Mouse (Mus musculus) stomach, embryonic 16.5 days (tissue): ENCODE results near the gene R3hdm4. TPM values are rescaled to one million over a fixed set of nuclear protein-coding genes. Genes with fewer than 3 reads are reported as not detected.
"Not testable (repeated sequence)": the region's sequence is repeated elsewhere in the genome, so short reads cannot be mapped to it uniquely, and the experiment has no call there.

ENCODE experiments used
- ATAC-seq: fragments of 200-750 bp; cut with Nextera tagmentation; 2 replicates; pipeline ENCODE4 v1.8.0; 2017; ENCODE audit warnings: moderate number of reproducible peaks, moderate TSS enrichment; ENCODE audit not compliant: insufficient read depth, low FRiP score
- H3K27ac ChIP-seq: fragments of 300-500 bp; sonication (generic); 2 replicates; pipeline ENCODE4 v1.5.1; 2014; ENCODE audit warnings: low read length
- H3K27me3 ChIP-seq: fragments of 300-500 bp; sonication (generic); 2 replicates; pipeline ENCODE4 v1.6.1; 2014; ENCODE audit warnings: low read length, control low read depth, mixed read lengths; ENCODE audit not compliant: control insufficient read depth, insufficient read depth
- H3K36me3 ChIP-seq: fragments of 300-500 bp; sonication (generic); 2 replicates; pipeline ENCODE4 v1.6.1; 2014; ENCODE audit warnings: low read length; ENCODE audit not compliant: control insufficient read depth, insufficient read depth
- H3K4me1 ChIP-seq: fragments of 300-500 bp; sonication (generic); 2 replicates; pipeline ENCODE4 v1.6.1; 2014; ENCODE audit warnings: low read length, control low read depth, mixed read lengths; ENCODE audit not compliant: control insufficient read depth, insufficient read depth
- H3K4me2 ChIP-seq: fragments of 300-500 bp; sonication (generic); 2 replicates; pipeline ENCODE4 v1.6.1; 2014; ENCODE audit warnings: low read depth, low read length, mixed read lengths
- H3K4me3 ChIP-seq: fragments of 300-500 bp; sonication (generic); replicated peaks from 2 replicates; pipeline ENCODE4 v1.5.1; 2014; ENCODE audit warnings: mild to moderate bottlenecking, low read length
- H3K9ac ChIP-seq: fragments of 300-500 bp; sonication (generic); 2 replicates; pipeline ENCODE4 v1.6.1; 2014; ENCODE audit warnings: low read length
- H3K9me3 ChIP-seq: fragments of 300-500 bp; sonication (generic); replicated peaks from 2 replicates; pipeline ENCODE4 v1.6.1; 2016; ENCODE audit warnings: low read length, control low read depth; ENCODE audit not compliant: control insufficient read depth
- WGBS: fragments of 180-500 bp; shearing (Covaris S2); extraction: QIAGEN DNeasy Blood & Tissue Kit; methylation state at CpG from one replicate; pipeline ENCODE4 v1.1.7; 2014; 5-methylcytosine and 5-hydroxymethylcytosine counted together
- polyA plus RNA-seq: library from polyadenylated mRNA; unstranded; fragments of >200 nt; fragmentation: Nextera tagmentation; extraction: Ambion mirVana; gene quantifications from 2 replicates; pipeline ENCODE4 v1.2.1, GENCODE M21; 2015

The R3hdm4 gene
- polyA plus RNA-seq, 1 experiment from 2014 or later: 160 TPM

DNA sequence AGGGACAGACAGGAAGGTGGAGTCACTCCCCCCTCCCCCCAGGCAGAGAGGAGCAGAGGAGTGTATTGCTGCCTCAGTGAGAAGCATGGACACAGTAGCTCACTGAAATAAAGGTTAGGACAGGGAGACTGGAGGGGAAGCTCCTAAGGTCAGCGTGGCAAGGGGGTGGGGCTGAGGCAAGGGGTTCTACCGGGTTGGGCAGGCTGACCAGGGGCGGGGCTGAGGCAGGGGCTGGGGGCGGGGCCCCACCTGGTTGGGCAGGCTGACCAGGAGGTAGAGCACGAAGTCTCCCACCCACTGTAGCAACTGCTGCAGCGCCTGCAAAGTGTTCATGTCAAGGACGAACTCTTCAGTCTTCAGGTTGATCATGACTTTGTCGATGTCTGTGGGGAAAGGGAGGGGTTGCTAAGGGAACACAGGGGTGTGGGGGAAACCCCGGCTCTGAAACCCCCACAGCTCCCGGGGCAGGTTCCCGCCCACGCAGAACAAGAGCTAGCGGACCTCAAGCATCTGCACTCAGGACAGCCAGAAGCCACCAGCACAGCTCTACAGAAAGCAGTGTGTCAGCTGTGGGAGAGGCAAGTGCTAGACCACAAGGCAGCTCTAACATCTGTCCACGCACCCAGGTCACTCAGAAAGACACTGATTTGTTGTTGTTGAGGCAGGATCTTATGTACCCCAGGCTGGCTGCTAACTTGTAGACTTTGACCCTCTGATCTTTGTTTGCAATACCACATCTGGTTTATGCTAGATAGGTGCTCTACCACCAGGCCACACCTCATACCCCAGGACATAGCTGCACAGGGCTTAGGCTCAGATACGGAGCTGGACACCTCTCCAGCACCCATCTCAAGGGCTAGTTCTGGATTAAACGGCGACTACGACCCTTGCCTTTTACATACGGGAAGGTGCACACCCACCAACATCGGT, 23.4 kb downstream of the R3hdm4 start:
- no peak overlapping the region; the same call in 1 of the 2 replicates for H3K9ac ChIP-seq
- 0 out of 2 replicates have a peak, but pooled peaks have one; percentile 12 for ATAC-seq
- WGBS: 45% methylated on average over 20 of the region's 20 CpGs

GRCm38 (mm10) chr10:79896814-79897213, 24.2 kb downstream of the R3hdm4 start:
- no peak for ATAC-seq
- no peaks in the 10 kb centered on the region for H3K4me1 ChIP-seq
- no peak overlapping the region for H3K4me2 ChIP-seq
- no peaks in the 10 kb centered on the region for H3K27me3 ChIP-seq
- WGBS: 86% methylated on average over 13 of the region's 13 CpGs
- peaks cover 7% of the 10 kb centered on the region for H3K36me3 ChIP-seq
- H3K9me3 ChIP-seq: no peaks in the 10 kb centered on the region
- no peak overlapping the region for H3K9ac ChIP-seq
- no peak overlapping the region for H3K27ac ChIP-seq
- H3K4me3 ChIP-seq: no peak overlapping the region

More for the DNA sequence above, 23.4 kb downstream of the R3hdm4 start:
- Histone ChIP-seq H3K4me1 (no peaks in the 10 kb centered on the region), H3K36me3 (peaks cover 10% of the 10 kb centered on the region), H3K4me2 (no peak overlapping the region), H3K27me3 (no peaks in the 10 kb centered on the region), H3K9me3 (no peaks in the 10 kb centered on the region), H3K4me3 (no peak overlapping the region), H3K27ac (no peak overlapping the region)

DNA sequence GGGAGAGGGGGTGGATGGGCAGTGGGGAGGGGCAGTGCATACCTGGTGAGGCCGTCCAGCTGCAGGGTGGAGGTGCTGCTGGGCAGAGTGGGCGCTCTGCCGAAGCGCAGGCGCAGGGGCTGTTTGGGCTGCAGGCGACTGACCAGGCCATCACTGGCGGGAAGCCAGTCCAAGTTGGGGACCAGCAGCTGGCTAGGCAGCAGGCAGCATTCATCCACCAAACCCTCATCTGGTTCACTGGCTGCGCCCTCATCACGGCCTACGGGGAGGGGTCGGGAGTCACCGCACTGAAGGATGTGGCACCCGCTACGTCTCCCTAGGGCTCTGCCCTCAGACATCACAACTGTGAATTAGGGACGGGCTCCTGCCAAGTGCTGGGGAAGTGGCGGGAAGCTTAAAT, 24.7 kb downstream of the R3hdm4 start:
- Histone ChIP-seq H3K9me3 (no peaks in the 10 kb centered on the region), H3K9ac (no peak overlapping the region), H3K4me2 (no peak overlapping the region), H3K36me3 (peaks cover 7% of the 10 kb centered on the region; the same call in 1 of the 2 replicates), H3K27ac (no peak overlapping the region), H3K4me3 (no peak overlapping the region), H3K4me1 (no peaks in the 10 kb centered on the region), H3K27me3 (no peaks in the 10 kb centered on the region)
- 89% methylated on average over 16 of the region's 16 CpGs for WGBS
- no peak for ATAC-seq

- not testable (repeated sequence) for H3K4me1 ChIP-seq, H3K9me3 ChIP-seq, H3K36me3 ChIP-seq, H3K4me3 ChIP-seq, H3K27me3 ChIP-seq, H3K9ac ChIP-seq, H3K27ac ChIP-seq, H3K4me2 ChIP-seq
- WGBS: 44% methylated on average over 22 of the region's 22 CpGs
- ATAC-seq: peak; percentile 41; the same call in 1 of the 2 replicates
These were observed 28.4 kb downstream of the R3hdm4 start for GRCm38 (mm10) chr10:79892451-79893118.

GRCm38 (mm10) chr10:79890670-79891069, 30.3 kb downstream of the R3hdm4 start, which contains the start of gene Cfd:
TSS of gene Cfd (plus strand) at chr10:79890853.
- no peak for ATAC-seq
- H3K27me3 ChIP-seq: no peaks in the 10 kb centered on the region
- H3K9me3 ChIP-seq: no peaks in the 10 kb centered on the region
- H3K4me2 ChIP-seq: no peak within 1 kb of the TSS
- H3K4me3 ChIP-seq: no peak within 1 kb of the TSS
- H3K36me3 ChIP-seq: peaks cover 5% of the 10 kb centered on the region; the same call in 1 of the 2 replicates
- no peaks in the 10 kb centered on the region for H3K4me1 ChIP-seq
- 49% methylated on average over 5 of the region's 5 CpGs for WGBS
- no peak within 1 kb of the TSS; the same call in 1 of the 2 replicates for H3K9ac ChIP-seq
- H3K27ac ChIP-seq: no peak within 1 kb of the TSS

DNA sequence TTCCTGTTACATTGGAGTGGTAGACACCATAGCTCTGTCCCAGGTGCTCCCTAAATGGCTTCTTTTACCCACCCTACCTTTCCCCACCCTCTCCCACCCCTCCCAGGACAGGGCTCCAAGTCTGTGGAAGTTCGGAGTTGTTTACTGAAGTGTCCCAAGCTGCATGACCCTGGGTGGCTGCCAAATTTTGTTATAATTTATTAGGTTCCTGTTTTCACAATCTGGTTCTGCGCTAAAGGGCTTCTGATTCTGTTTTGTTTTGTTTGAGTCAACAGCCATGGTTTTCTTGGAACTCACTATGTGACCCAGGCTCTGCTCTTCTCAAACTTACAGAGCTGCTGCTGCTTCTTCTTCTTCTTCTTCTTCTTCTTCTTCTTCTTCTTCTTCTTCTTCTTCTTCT, 31.6 kb downstream of the R3hdm4 start:
- no peaks in the 10 kb centered on the region for H3K9me3 ChIP-seq
- no peak overlapping the region for H3K4me2 ChIP-seq
- no peaks in the 10 kb centered on the region for H3K4me1 ChIP-seq
- H3K36me3 ChIP-seq: no peaks in the 10 kb centered on the region
- ATAC-seq: no peak
- no peak overlapping the region for H3K27ac ChIP-seq
- no peaks in the 10 kb centered on the region for H3K27me3 ChIP-seq
- no peak overlapping the region for H3K9ac ChIP-seq
- H3K4me3 ChIP-seq: no peak overlapping the region
- WGBS: 42% methylated on average over 2 of the region's 2 CpGs

DNA sequence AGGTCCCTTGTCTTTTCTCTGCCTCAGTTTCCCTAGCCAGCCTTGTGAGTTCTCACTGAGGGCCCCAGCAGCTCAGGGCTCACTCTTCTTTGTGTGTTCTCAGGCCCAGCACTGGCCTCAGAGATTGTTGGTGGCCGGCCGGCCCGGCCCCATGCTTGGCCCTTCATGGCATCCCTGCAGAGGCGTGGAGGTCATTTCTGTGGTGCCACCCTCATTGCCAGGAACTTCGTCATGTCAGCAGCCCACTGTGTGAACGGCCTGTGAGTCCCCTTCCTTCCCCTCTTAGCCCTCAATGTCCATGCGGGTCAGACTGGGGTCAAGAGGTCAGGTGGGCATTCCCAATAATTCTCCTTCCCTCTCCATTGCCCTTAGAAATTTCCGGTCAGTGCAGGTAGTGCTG, 34.4 kb downstream of the R3hdm4 start:
- no peak for ATAC-seq
- H3K4me2 ChIP-seq: no peak overlapping the region
- no peaks in the 10 kb centered on the region for H3K36me3 ChIP-seq
- no peak overlapping the region for H3K27ac ChIP-seq
- H3K27me3 ChIP-seq: no peaks in the 10 kb centered on the region
- no peak overlapping the region for H3K9ac ChIP-seq
- H3K9me3 ChIP-seq: no peaks in the 10 kb centered on the region
- H3K4me1 ChIP-seq: no peaks in the 10 kb centered on the region
- H3K4me3 ChIP-seq: no peak overlapping the region
- WGBS: 77% methylated on average over 8 of the region's 8 CpGs

- WGBS: 85% methylated on average over 6 of the region's 6 CpGs
- H3K4me2 ChIP-seq: no peak within 1 kb of the TSS
- no peaks in the 10 kb centered on the region for H3K36me3 ChIP-seq
- H3K4me3 ChIP-seq: no peak within 1 kb of the TSS
- no peak within 1 kb of the TSS for H3K27ac ChIP-seq
- H3K27me3 ChIP-seq: no peaks in the 10 kb centered on the region
- no peak for ATAC-seq
- no peak within 1 kb of the TSS for H3K9ac ChIP-seq
- H3K9me3 ChIP-seq: no peaks in the 10 kb centered on the region
- H3K4me1 ChIP-seq: no peaks in the 10 kb centered on the region
These were observed 35.0 kb downstream of the R3hdm4 start, which contains the start of gene Elane for GRCm38 (mm10) chr10:79886054-79886453. TSS of gene Elane (plus strand) at chr10:79886247.

GRCm38 (mm10) chr10:79884938-79885337, 36.1 kb downstream of the R3hdm4 start:
- not testable (repeated sequence) for H3K4me2 ChIP-seq, H3K27me3 ChIP-seq, ATAC-seq, H3K36me3 ChIP-seq, H3K27ac ChIP-seq, H3K9ac ChIP-seq, H3K4me3 ChIP-seq, H3K4me1 ChIP-seq, H3K9me3 ChIP-seq
- WGBS: 73% methylated on average over 3 of the region's 3 CpGs
